In the genomic region with DNA sequence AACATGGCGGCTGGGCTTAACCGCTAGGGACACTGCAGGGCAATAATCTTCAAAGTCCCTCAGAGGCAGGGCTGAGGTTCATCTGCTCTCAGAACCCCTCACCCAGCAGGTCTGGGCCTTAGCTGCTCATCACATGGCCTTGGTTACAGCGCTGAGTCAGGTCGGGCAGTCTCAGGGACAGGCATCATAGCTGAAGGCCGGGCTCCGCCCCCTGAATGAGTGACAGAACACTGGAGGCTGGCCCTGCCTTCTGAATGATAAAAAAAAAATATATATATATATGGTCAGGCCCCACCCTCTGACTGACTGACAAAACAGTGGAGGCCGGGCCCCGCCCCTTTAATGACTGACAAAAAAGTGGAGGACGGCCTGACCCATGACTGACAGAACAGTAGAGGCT, we compare ENCODE assay signal across 8 mouse cellular contexts. TPM values are rescaled to one million over a fixed set of nuclear protein-coding genes. Genes with fewer than 3 reads are reported as not detected.
DNase-seq lines count a peak whose midpoint lies in the region; ATAC-seq lines count a peak whose summit lies in the region.

No protein-coding gene starts in this region.

- H3K27me3 ChIP-seq in kidney, embryonic 15.5 days = no peaks in the 10 kb centered on the region

- 0 out of 2 replicates have a peak overlapping the region, but pooled peaks have one; percentile 2 for H3K4me2 ChIP-seq in kidney, embryonic 15.5 days

- no peak for DNase-seq in kidney, adult 11 months
- peak; percentile 89 for DNase-seq in adrenal gland, postnatal 14 days
- DNase-seq in spleen, adult 12 weeks (ENCODE audit: low spot score) = no peak
- no peak for DNase-seq in right cerebral cortex, postnatal 25 days

- no peak overlapping the region for H3K9ac ChIP-seq in kidney, embryonic 15.5 days

- H3K9me3 ChIP-seq in kidney, embryonic 15.5 days (replicated peaks) = no peaks in the 10 kb centered on the region

- H3K36me3 ChIP-seq in kidney, embryonic 15.5 days = no peaks in the 10 kb centered on the region

- 0 out of 2 replicates have a peak overlapping the region, but pooled peaks have one; percentile 45 for H3K27ac ChIP-seq in kidney, embryonic 15.5 days

- WGBS in kidney, embryonic 15.5 days = 40% methylated on average over 9 of the region's 9 CpGs

- H3K4me3 ChIP-seq in kidney, embryonic 15.5 days (replicated peaks) = no peak overlapping the region

- peak; percentile 29; the same call in 1 of the 2 replicates for ATAC-seq in kidney, embryonic 15.5 days (replicated peaks; ENCODE audit: low FRiP score)
- peak; percentile 41 for ATAC-seq in erythroid progenitor cell, adult 5-6 weeks (replicated peaks; ENCODE audit: low FRiP score, poor library complexity, severe bottlenecking)
- peak; percentile 13 for ATAC-seq in megakaryocyte, adult 5-6 weeks (ENCODE audit: poor library complexity, severe bottlenecking)
- ATAC-seq in cerebellum, adult (ENCODE audit: insufficient number of reproducible peaks, low FRiP score, low TSS enrichment) = no peak

- peaks cover 55% of the 10 kb centered on the region for H3K4me1 ChIP-seq in kidney, embryonic 15.5 days

RNA-seq across cellular contexts. Expression of gene 2900026A02Rik, which starts 56.6 kb away (rescaled TPM):
- 7.0 and 7.5 TPM in 2 replicates for polyA plus RNA-seq in kidney, embryonic 15.5 days (2015; fragmentation: Nextera tagmentation; extraction: Ambion mirVana)
- total RNA-seq in adrenal gland, postnatal 14 days (2021) = 18.2 and 20.7 TPM in 2 replicates
- total RNA-seq in erythroid progenitor cell, adult 5-6 weeks (2015; ENCODE audit: low replicate concordance) = 1.8 and 2.1 TPM in 2 replicates
- 0.13 TPM in 1 of 2 replicates, not detected in the other for total RNA-seq in erythroid progenitor cell, adult 5-6 weeks (2017; ENCODE audit: low replicate concordance)
- 0.11 and 0.30 TPM in 2 replicates for total RNA-seq in megakaryocyte, adult 5-6 weeks (2015)
- total RNA-seq in megakaryocyte, adult 5-6 weeks (2017) = 0.29 and 0.45 TPM in 2 replicates
